Mouse (Mus musculus): ENCODE data around the gene Slc1a7.

Gene Slc1a7

GRCm38 (mm10) chr4:107969781-107970180 lies 1.6 kb downstream of the Slc1a7 start:
- DNase-seq (ENCODE audit: low read depth, low spot score), result no peak

GRCm38 (mm10) chr4:107971162-107971561 lies 3.0 kb downstream of the Slc1a7 start:
- DNase-seq (ENCODE audit: low read depth, low spot score), result no peak

- DNase-seq (ENCODE audit: low read depth, low spot score), result no peak
Observed at GRCm38 (mm10) chr4:107974527-107974926, 6.4 kb downstream of the Slc1a7 start.

GRCm38 (mm10) chr4:107975004-107975403 lies 6.9 kb downstream of the Slc1a7 start:
- DNase-seq (ENCODE audit: low read depth, low spot score), result no peak

GRCm38 (mm10) chr4:107977593-107977992 lies 9.5 kb downstream of the Slc1a7 start:
- no peak for DNase-seq (ENCODE audit: low read depth, low spot score)

GRCm38 (mm10) chr4:107979530-107979929 lies 11.4 kb downstream of the Slc1a7 start:
- DNase-seq (ENCODE audit: low read depth, low spot score), result peak; percentile 32

GRCm38 (mm10) chr4:107980002-107980600 lies 12.0 kb downstream of the Slc1a7 start:
- no peak for DNase-seq (ENCODE audit: low read depth, low spot score)

- no peak for DNase-seq (ENCODE audit: low read depth, low spot score)
Observed at GRCm38 (mm10) chr4:107983717-107984116, 15.6 kb downstream of the Slc1a7 start.

- DNase-seq (ENCODE audit: low read depth, low spot score), result peak; percentile 63
Observed at GRCm38 (mm10) chr4:107984282-107984981, 16.3 kb downstream of the Slc1a7 start.

- no peak for DNase-seq (ENCODE audit: low read depth, low spot score)
Observed at GRCm38 (mm10) chr4:107985812-107986211, 17.7 kb downstream of the Slc1a7 start.

GRCm38 (mm10) chr4:107986386-107987168 lies 18.4 kb downstream of the Slc1a7 start:
- DNase-seq (ENCODE audit: low read depth, low spot score), result no peak

GRCm38 (mm10) chr4:107988931-107989330 lies 20.8 kb downstream of the Slc1a7 start:
- no peak for DNase-seq (ENCODE audit: low read depth, low spot score)

- no peak for DNase-seq (ENCODE audit: low read depth, low spot score)
Observed at GRCm38 (mm10) chr4:107990818-107991217, 22.7 kb downstream of the Slc1a7 start.

- DNase-seq (ENCODE audit: low read depth, low spot score), result no peak
Observed at GRCm38 (mm10) chr4:107991879-107992278, 23.7 kb downstream of the Slc1a7 start.

GRCm38 (mm10) chr4:107995011-107995410 lies 26.9 kb downstream of the Slc1a7 start:
- no peak for DNase-seq (ENCODE audit: low read depth, low spot score)

GRCm38 (mm10) chr4:107995727-107996126 lies 27.6 kb downstream of the Slc1a7 start:
- no peak for DNase-seq (ENCODE audit: low read depth, low spot score)

GRCm38 (mm10) chr4:107996418-107996986 lies 28.4 kb downstream of the Slc1a7 start:
- no peak for DNase-seq (ENCODE audit: low read depth, low spot score)

GRCm38 (mm10) chr4:107998641-107999332 lies 30.7 kb downstream of the Slc1a7 start:
- DNase-seq (ENCODE audit: low read depth, low spot score), result no peak

- DNase-seq (ENCODE audit: low read depth, low spot score), result no peak
Observed at GRCm38 (mm10) chr4:107999380-107999779, 31.2 kb downstream of the Slc1a7 start.

GRCm38 (mm10) chr4:108005328-108005727 lies 37.2 kb downstream of the Slc1a7 start:
- DNase-seq (ENCODE audit: low read depth, low spot score), result no peak

GRCm38 (mm10) chr4:108007532-108008103 lies 39.5 kb downstream of the Slc1a7 start:
- DNase-seq (ENCODE audit: low read depth, low spot score), result no peak
